Mouse (Mus musculus) heart, embryonic 11.5 days (tissue): ENCODE data around the gene Pced1a. TPM values are rescaled to one million over a fixed set of nuclear protein-coding genes. Genes with fewer than 3 reads are reported as not detected.

Source experiments
- ATAC-seq: fragments of 200-750 bp; cut with Nextera tagmentation; replicated peaks from 2 replicates; pipeline ENCODE4 v1.8.0; 2017; ENCODE audit warnings: moderate library complexity; ENCODE audit not compliant: insufficient number of reproducible peaks, low FRiP score, low TSS enrichment
- H3K27ac ChIP-seq: fragments of 300-500 bp; sonication (generic); 2 replicates; pipeline ENCODE4 v1.5.1; 2014; ENCODE audit warnings: mild to moderate bottlenecking, low read depth, low read length
- H3K27me3 ChIP-seq: fragments of 300-500 bp; sonication (generic); 2 replicates; pipeline ENCODE4 v1.6.1; 2014; ENCODE audit warnings: mild to moderate bottlenecking, low read length, mixed read lengths; ENCODE audit not compliant: control insufficient read depth, insufficient read depth
- H3K36me3 ChIP-seq: fragments of 300-500 bp; sonication (generic); 2 replicates; pipeline ENCODE4 v1.6.1; 2014; ENCODE audit warnings: mild to moderate bottlenecking, low read length, moderate library complexity, mixed read lengths; ENCODE audit not compliant: control insufficient read depth, insufficient read depth
- H3K4me1 ChIP-seq: fragments of 300-500 bp; sonication (generic); 2 replicates; pipeline ENCODE4 v1.6.1; 2014; ENCODE audit warnings: low read length; ENCODE audit not compliant: control insufficient read depth, insufficient read depth
- H3K4me2 ChIP-seq: fragments of 300-500 bp; sonication (generic); 2 replicates; pipeline ENCODE4 v1.6.1; 2014; ENCODE audit warnings: mild to moderate bottlenecking, moderate library complexity
- H3K4me3 ChIP-seq: fragments of 300-500 bp; sonication (generic); 2 replicates; pipeline ENCODE4 v1.5.1; 2014; ENCODE audit warnings: low read depth, low read length
- H3K9ac ChIP-seq: fragments of 300-500 bp; sonication (generic); 2 replicates; pipeline ENCODE4 v1.6.1; 2014; ENCODE audit warnings: mild to moderate bottlenecking, low read depth, low read length, moderate library complexity
- H3K9me3 ChIP-seq: fragments of 300-500 bp; sonication (generic); replicated peaks from 2 replicates; pipeline ENCODE4 v1.6.1; 2016; ENCODE audit warnings: low read length; ENCODE audit not compliant: control insufficient read depth
- WGBS: fragments of 180-500 bp; shearing (Covaris S2); extraction: QIAGEN DNeasy Blood & Tissue Kit; methylation state at CpG from one replicate; pipeline ENCODE4 v1.1.7; 2014; ENCODE audit not compliant: insufficient replicate concordance; 5-methylcytosine and 5-hydroxymethylcytosine counted together
- polyA plus RNA-seq: library from polyadenylated mRNA; unstranded; fragments of >200 nt; fragmentation: Nextera tagmentation; extraction: Ambion mirVana; gene quantifications from 2 replicates; pipeline ENCODE4 v1.2.1, GENCODE M21; 2014

Pced1a gene
- polyA plus RNA-seq, result 7.4 and 7.9 TPM in 2 replicates

GRCm38 (mm10) chr2:130424126-130424853 is at the start of gene Pced1a, which contains the start of gene Vps16:
Pced1a (minus strand) TSS chr2:130424701.
Vps16 (plus strand) TSS chr2:130424339.
- no peaks in the 10 kb centered on the region for H3K36me3 ChIP-seq
- peaks cover 9% of the 10 kb centered on the region for H3K4me1 ChIP-seq
- H3K27ac ChIP-seq, result peak within 1 kb of the TSS; percentile 91
- WGBS, result under 1% methylated on average over 58 of the region's 58 CpGs
- no peaks in the 10 kb centered on the region for H3K27me3 ChIP-seq
- no peaks in the 10 kb centered on the region for H3K9me3 ChIP-seq
- peak within 1 kb of the TSS; percentile 97 for H3K4me2 ChIP-seq
- peak within 1 kb of the TSS; percentile 85 for H3K4me3 ChIP-seq
- peak; percentile 88 for ATAC-seq
- peak within 1 kb of the TSS; percentile 90 for H3K9ac ChIP-seq

DNA sequence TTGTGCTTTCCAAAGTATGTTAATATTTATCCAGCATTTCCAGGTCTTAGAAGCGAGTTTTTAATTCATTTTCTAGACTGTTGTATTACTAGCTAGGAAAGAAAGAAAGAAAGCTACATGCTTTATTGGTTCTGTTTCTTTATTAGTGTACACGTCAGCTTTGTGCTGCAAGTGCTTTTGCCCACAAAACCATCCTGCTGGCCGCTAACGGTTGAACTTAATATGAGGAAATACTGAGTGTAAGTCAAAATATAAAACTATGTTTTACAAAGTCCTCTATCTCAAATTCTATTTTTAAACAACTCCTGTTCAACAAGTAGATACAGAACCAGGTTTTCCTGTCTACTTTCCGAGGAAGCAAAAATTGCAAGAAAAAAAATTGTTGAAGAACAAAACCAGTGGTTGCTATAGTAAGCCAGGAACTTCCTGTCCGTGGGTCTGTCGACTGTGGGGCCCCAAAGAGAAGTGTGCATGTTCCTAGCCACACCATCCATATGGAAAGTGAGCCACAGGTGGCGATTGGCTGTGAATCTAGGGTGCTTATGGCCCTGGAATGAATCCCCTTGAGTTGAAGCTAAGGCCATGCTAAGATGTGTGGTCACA is 48.5 kb upstream of the Pced1a start:
- no peaks in the 10 kb centered on the region for H3K9me3 ChIP-seq
- no peaks in the 10 kb centered on the region for H3K27me3 ChIP-seq
- no peak overlapping the region for H3K9ac ChIP-seq
- 70% methylated on average over 8 of the region's 8 CpGs for WGBS
- no peak for ATAC-seq
- H3K4me1 ChIP-seq, result no peaks in the 10 kb centered on the region
- H3K36me3 ChIP-seq, result no peaks in the 10 kb centered on the region
- H3K4me3 ChIP-seq, result no peak overlapping the region
- H3K27ac ChIP-seq, result no peak overlapping the region
- no peak overlapping the region for H3K4me2 ChIP-seq

- Histone ChIP-seq H3K4me2 (no peak overlapping the region), H3K4me1 (no peaks in the 10 kb centered on the region), H3K27me3 (no peaks in the 10 kb centered on the region), H3K4me3 (no peak overlapping the region), H3K9me3 (no peaks in the 10 kb centered on the region), H3K36me3 (no peaks in the 10 kb centered on the region), H3K27ac (no peak overlapping the region), H3K9ac (no peak overlapping the region)
- no peak for ATAC-seq
- WGBS, result 22% methylated on average over 2 of the region's 2 CpGs
These were observed 45.4 kb upstream of the Pced1a start for GRCm38 (mm10) chr2:130469935-130470334.

- Histone ChIP-seq H3K9me3 (no peaks in the 10 kb centered on the region), H3K4me3 (no peak overlapping the region), H3K36me3 (no peaks in the 10 kb centered on the region), H3K9ac (no peak overlapping the region), H3K27ac (no peak overlapping the region), H3K4me2 (no peak overlapping the region), H3K27me3 (no peaks in the 10 kb centered on the region), H3K4me1 (no peaks in the 10 kb centered on the region)
- WGBS, result 76% methylated on average over 4 of the region's 4 CpGs
- no peak for ATAC-seq
These were observed 44.9 kb upstream of the Pced1a start for GRCm38 (mm10) chr2:130469366-130469765.

GRCm38 (mm10) chr2:130466438-130466837 is 41.9 kb upstream of the Pced1a start:
- Histone ChIP-seq H3K4me2 (no peak overlapping the region), H3K9ac (no peak overlapping the region), H3K4me1 (no peaks in the 10 kb centered on the region), H3K9me3 (no peaks in the 10 kb centered on the region), H3K4me3 (no peak overlapping the region), H3K36me3 (peaks cover 2% of the 10 kb centered on the region; the same call in 1 of the 2 replicates), H3K27ac (no peak overlapping the region), H3K27me3 (no peaks in the 10 kb centered on the region)
- 76% methylated on average over 1 of the region's 1 CpGs for WGBS
- no peak for ATAC-seq

DNA sequence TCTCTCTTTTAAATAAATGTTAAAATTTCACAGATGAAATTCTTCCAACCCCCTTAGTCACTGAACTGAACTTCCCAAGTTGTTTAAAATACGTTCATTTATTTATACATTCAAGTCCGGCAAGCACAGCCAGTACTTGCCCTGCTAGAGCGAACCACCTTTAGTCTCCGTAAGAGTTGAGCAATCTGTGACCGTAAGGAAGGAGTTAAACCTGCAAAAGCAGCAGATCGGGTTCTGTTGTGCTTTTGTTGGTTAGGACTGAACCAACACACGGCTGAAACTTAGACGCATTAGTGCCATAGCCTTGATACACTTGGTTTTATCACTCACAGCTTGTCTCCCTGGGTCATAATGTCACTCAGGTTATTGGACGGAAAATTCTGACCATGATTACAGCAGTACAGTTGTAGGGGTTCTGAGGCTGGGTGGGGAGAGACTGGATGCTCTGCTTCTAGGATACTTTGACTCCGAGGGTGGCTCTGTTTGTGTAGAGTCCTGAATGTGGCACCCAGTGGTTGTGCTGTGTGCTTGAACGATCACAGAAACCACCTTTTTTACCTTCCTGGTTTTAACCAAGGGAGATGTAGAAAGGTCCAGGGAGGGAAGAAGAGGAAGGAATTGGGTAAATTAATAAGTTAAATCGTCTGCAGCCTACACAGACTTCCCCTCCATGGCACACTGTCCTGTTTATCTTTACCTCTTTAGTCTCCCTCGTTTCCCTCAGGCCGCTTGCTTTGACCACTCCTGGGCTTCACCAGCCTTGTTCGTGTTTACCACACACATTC is 37.0 kb upstream of the Pced1a start:
- Histone ChIP-seq H3K27ac (no peak overlapping the region), H3K9ac (no peak overlapping the region), H3K36me3 (peaks cover 2% of the 10 kb centered on the region; the same call in 1 of the 2 replicates), H3K4me2 (no peak overlapping the region), H3K4me1 (no peaks in the 10 kb centered on the region), H3K9me3 (no peaks in the 10 kb centered on the region), H3K4me3 (no peak overlapping the region), H3K27me3 (no peaks in the 10 kb centered on the region)
- WGBS, result 67% methylated on average over 15 of the region's 15 CpGs
- ATAC-seq, result no peak

DNA sequence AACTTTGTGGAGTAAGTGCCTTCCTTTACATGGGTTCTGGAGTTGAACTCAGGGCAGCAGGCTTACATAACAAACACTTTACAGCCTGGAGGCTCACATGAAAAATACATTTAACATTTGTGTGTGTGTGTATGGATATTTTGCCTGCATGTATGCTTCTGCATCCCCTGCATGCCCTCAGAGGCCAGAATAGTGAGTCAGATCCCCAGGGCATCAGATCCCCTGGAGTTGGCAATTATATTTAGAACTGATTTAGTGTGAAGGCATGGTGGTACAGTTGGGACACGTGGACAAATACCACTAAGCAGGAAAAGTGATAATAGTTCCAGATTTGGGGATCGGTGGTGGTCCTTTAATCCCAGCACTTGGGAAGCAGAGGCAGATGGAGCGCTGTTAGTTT is 35.1 kb upstream of the Pced1a start:
- no peak overlapping the region for H3K9ac ChIP-seq
- H3K4me3 ChIP-seq, result no peak overlapping the region
- no peak for ATAC-seq
- no peaks in the 10 kb centered on the region for H3K9me3 ChIP-seq
- H3K36me3 ChIP-seq, result peaks cover 2% of the 10 kb centered on the region; the same call in 1 of the 2 replicates
- 0 out of 2 replicates have a peak, but pooled peaks cover 1% of the 10 kb centered on the region for H3K4me1 ChIP-seq
- H3K27ac ChIP-seq, result no peak overlapping the region
- WGBS, result 67% methylated on average over 3 of the region's 3 CpGs
- H3K4me2 ChIP-seq, result no peak overlapping the region
- no peaks in the 10 kb centered on the region for H3K27me3 ChIP-seq

DNA sequence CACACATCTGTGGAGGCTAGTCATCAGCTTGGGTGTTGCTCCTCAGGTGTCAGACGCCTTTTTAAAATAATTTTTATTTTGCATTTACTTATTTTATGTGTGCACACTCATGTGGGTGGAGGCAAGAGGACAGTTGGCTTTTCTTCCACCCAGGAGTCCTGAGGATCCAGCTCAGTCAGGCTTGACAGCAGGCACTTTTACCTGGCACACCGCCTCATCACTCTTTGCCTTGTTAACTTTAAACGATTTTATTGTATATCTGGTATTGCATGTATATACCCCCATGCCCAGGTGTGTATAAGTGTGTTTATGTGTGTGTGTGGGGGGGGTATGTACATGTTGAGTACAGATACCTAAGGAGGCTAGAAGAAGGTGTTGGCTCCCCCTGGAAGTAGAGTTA is 33.4 kb upstream of the Pced1a start:
- H3K9ac ChIP-seq, result no peak overlapping the region
- H3K4me3 ChIP-seq, result no peak overlapping the region
- no peaks in the 10 kb centered on the region for H3K36me3 ChIP-seq
- H3K4me1 ChIP-seq, result 0 out of 2 replicates have a peak, but pooled peaks cover 3% of the 10 kb centered on the region
- no peak overlapping the region for H3K4me2 ChIP-seq
- no peak for ATAC-seq
- 78% methylated on average over 3 of the region's 3 CpGs for WGBS
- no peaks in the 10 kb centered on the region for H3K9me3 ChIP-seq
- H3K27me3 ChIP-seq, result no peaks in the 10 kb centered on the region
- no peak overlapping the region for H3K27ac ChIP-seq
